Mouse (Mus musculus) cerebellum, adult 2 months (tissue): Measurements from ENCODE around the gene Iqsec2.

Experiments used
- CTCF ChIP-seq: fragments of 200-500 bp; IDR thresholded peaks from 2 replicates; pipeline ENCODE4 v1.5.1; 2011; ENCODE audit warnings: low read depth, mild to moderate bottlenecking, control low read depth, low read length, moderate library complexity, borderline replicate concordance; ENCODE audit not compliant: insufficient read depth
- POLR2A ChIP-seq: fragments of 200-500 bp; IDR thresholded peaks from 2 replicates; pipeline ENCODE4 v1.6.1; 2011; ENCODE audit warnings: low read length, control low read depth, borderline replicate concordance; ENCODE audit not compliant: insufficient read depth

GRCm38 (mm10) chrX:152130777-152131176, 13.3 kb upstream of the Iqsec2 start:
- TF ChIP-seq CTCF: no peak
- TF ChIP-seq POLR2A: no peak
